Mouse (Mus musculus): ENCODE data around the gene Krtap3-3. TPM values are rescaled to one million over a fixed set of nuclear protein-coding genes. Genes with fewer than 3 reads are reported as not detected.
"Not testable (repeated sequence)": the region's sequence is repeated elsewhere in the genome, so short reads cannot be mapped to it uniquely, and the experiment has no call there.

The Krtap3-3 gene
- not detected in 2 replicates for polyA plus RNA-seq (2014; fragmentation: Nextera tagmentation; extraction: Ambion mirVana)

DNA sequence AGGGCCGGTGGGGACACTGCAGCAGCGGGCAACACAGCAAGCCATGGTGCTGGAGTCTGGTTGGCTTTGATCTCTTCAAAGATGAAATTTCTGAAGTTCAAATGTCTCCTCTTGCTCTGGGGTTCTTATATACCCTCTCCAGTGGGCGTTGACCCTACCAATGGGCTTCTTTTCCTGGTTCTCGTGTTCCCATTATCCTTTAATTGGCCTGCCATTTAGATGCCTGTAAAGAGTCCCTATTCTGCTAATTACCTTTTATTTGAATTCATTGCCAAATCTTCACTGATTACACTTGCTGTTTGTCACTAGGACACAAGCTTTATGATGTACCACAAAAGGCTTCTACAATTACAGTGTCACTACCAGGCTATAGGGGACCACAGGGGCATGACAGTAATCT, at the start of gene Krtap3-3:
Gene Krtap3-3 (minus strand): TSS at position 101 of the 400 bp plus-strand sequence.
- Histone ChIP-seq H3K9ac (ENCODE audit: low read length) (no peak within 1 kb of the TSS), H3K4me3 (ENCODE audit: low read depth, low read length) (no peak within 1 kb of the TSS), H3K27me3 (ENCODE audit: control insufficient read depth, insufficient read depth, low read length) (no peaks in the 10 kb centered on the region), H3K4me2 (no peak within 1 kb of the TSS), H3K27ac (ENCODE audit: low read depth, low read length) (no peak within 1 kb of the TSS), H3K36me3 (ENCODE audit: control insufficient read depth, insufficient read depth, low read length) (no peaks in the 10 kb centered on the region), H3K4me1 (ENCODE audit: control insufficient read depth, insufficient read depth, low read length) (no peaks in the 10 kb centered on the region), H3K9me3 (ENCODE audit: control insufficient read depth, low read length) (no peaks in the 10 kb centered on the region)
- 81% methylated on average over 4 of the region's 4 CpGs for WGBS
- DNase-seq (ENCODE audit: low spot score, missing footprints) (no peak), ATAC-seq (ENCODE audit: low FRiP score) (no peak)

DNA sequence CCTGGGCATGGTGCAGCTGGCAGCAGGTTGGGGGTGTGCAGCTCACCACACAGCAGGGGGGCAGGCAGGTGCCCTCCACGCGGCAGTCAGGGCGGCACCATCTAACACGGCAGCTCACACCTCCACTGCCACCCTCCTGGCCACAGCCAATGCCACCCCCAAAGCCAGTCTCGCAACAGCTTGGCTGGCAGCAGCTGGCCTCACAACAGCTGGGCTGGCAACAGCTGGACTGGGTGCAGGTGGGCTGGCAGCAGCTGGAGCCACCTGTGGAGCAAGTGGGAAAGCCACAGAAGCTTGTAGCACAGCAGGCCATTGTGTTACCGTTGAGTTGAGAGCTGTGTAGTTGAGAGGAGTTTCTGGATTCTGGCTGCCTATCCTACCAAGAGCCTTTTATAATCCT, 47.1 kb upstream of the Krtap3-3 start, which contains the start of gene Krtap9-3:
Gene Krtap9-3 (minus strand): TSS at position 364 of the 400 bp plus-strand sequence.
- ATAC-seq (ENCODE audit: low FRiP score); H3K4me1 ChIP-seq (ENCODE audit: control insufficient read depth, insufficient read depth, low read length); H3K4me2 ChIP-seq; H3K36me3 ChIP-seq (ENCODE audit: control insufficient read depth, insufficient read depth, low read length); H3K4me3 ChIP-seq (ENCODE audit: low read depth, low read length); H3K9ac ChIP-seq (ENCODE audit: low read length); H3K27ac ChIP-seq (ENCODE audit: low read depth, low read length); H3K27me3 ChIP-seq (ENCODE audit: control insufficient read depth, insufficient read depth, low read length); DNase-seq (ENCODE audit: low spot score, missing footprints); H3K9me3 ChIP-seq (ENCODE audit: control insufficient read depth, low read length): not testable (repeated sequence)
- 87% methylated on average over 6 of the region's 6 CpGs for WGBS

DNA sequence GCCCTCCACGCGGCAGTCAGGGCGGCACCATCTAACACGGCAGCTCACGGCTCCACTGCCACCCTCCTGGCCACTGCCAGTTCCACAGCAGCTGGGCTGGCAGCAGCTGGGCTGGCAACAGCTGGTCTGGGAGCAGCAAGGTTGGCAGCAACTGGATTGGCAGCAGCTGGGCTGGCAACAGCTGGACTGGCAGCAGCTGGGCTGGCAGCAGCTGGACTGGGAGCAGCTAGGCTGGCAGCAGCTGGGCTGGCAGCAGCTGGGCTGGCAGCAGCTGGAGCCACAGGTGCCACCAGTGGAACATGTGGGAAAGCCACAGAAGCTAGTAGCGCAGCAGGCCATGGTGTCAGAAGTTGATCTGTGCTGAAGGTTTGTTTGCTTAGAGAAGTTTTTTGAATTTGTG, 40.3 kb upstream of the Krtap3-3 start, which contains the start of gene Krtap1-3:
Gene Krtap1-3 (minus strand): TSS at position 359 of the 400 bp plus-strand sequence.
- WGBS = 92% methylated on average over 6 of the region's 6 CpGs

DNA sequence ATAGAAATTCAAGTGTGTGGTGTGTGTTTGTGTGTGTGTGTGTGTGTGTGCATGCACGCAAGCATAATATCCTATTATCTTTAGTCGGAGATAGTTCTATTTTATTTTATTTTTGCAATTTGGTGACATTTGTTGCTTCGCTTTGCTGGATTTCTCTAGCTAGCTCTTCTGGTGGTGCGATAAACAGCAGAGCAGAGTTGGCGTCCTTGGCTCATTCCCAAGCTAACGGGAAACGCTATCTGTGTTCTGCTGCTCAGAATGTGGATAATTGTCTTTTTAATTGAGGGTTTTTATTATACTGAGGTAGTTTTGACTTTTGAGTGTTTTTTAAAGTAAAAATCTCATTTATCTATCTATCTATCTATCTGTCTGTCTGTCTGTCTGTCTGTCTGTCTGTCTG, 34.4 kb upstream of the Krtap3-3 start:
- Histone ChIP-seq H3K9me3 (ENCODE audit: control insufficient read depth, low read length) (no peaks in the 10 kb centered on the region), H3K27ac (ENCODE audit: low read depth, low read length) (no peak overlapping the region), H3K36me3 (ENCODE audit: control insufficient read depth, insufficient read depth, low read length) (no peaks in the 10 kb centered on the region), H3K9ac (ENCODE audit: low read length) (no peak overlapping the region), H3K4me3 (ENCODE audit: low read depth, low read length) (no peak overlapping the region), H3K4me2 (no peak overlapping the region), H3K27me3 (ENCODE audit: control insufficient read depth, insufficient read depth, low read length) (no peaks in the 10 kb centered on the region), H3K4me1 (ENCODE audit: control insufficient read depth, insufficient read depth, low read length) (no peaks in the 10 kb centered on the region)
- WGBS = 94% methylated on average over 7 of the region's 7 CpGs
- DNase-seq (ENCODE audit: low spot score, missing footprints) = no peak
- no peak for ATAC-seq (ENCODE audit: low FRiP score)

More for the DNA sequence above, 40.3 kb upstream of the Krtap3-3 start, which contains the start of gene Krtap1-3:
- H3K4me2 ChIP-seq = no peak within 1 kb of the TSS
- H3K36me3 ChIP-seq (ENCODE audit: control insufficient read depth, insufficient read depth, low read length) = no peaks in the 10 kb centered on the region
- H3K9ac ChIP-seq (ENCODE audit: low read length) = no peak within 1 kb of the TSS
- no peak for ATAC-seq (ENCODE audit: low FRiP score)
- H3K4me1 ChIP-seq (ENCODE audit: control insufficient read depth, insufficient read depth, low read length) = no peaks in the 10 kb centered on the region
- H3K27ac ChIP-seq (ENCODE audit: low read depth, low read length) = no peak within 1 kb of the TSS
- DNase-seq (ENCODE audit: low spot score, missing footprints) = no peak
- no peaks in the 10 kb centered on the region for H3K9me3 ChIP-seq (ENCODE audit: control insufficient read depth, low read length)
- H3K4me3 ChIP-seq (ENCODE audit: low read depth, low read length) = no peak within 1 kb of the TSS
- H3K27me3 ChIP-seq (ENCODE audit: control insufficient read depth, insufficient read depth, low read length) = no peaks in the 10 kb centered on the region

DNA sequence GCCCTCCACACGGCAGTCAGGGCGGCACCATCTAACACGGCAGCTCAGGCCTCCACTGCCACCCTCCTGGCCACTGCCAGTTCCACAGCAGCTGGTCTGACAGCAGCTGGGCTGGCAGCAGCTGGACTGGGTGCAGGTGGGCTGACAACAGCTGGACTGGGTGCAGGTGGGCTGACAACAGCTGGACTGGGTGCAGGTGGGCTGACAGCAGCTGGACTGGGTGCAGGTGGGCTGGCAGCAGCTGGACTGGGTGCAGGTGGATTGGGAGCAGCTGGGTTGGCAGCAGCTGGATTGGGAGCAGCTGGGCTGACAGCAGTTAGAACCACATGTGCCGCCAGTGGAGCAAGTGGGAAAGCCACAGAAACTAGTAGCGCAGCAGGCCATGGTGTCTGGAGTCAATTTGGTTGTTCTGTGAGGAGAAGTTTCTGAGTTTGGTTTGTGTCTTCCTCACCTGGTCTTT, 32.6 kb upstream of the Krtap3-3 start, which contains the start of gene Krtap1-4:
Gene Krtap1-4 (minus strand): TSS at position 410 of the 460 bp plus-strand sequence.
- Histone ChIP-seq H3K27me3 (ENCODE audit: control insufficient read depth, insufficient read depth, low read length) (no peaks in the 10 kb centered on the region), H3K9ac (ENCODE audit: low read length) (no peak within 1 kb of the TSS), H3K27ac (ENCODE audit: low read depth, low read length) (no peak within 1 kb of the TSS), H3K4me3 (ENCODE audit: low read depth, low read length) (no peak within 1 kb of the TSS), H3K4me1 (ENCODE audit: control insufficient read depth, insufficient read depth, low read length) (no peaks in the 10 kb centered on the region), H3K4me2 (no peak within 1 kb of the TSS), H3K9me3 (ENCODE audit: control insufficient read depth, low read length) (no peaks in the 10 kb centered on the region), H3K36me3 (ENCODE audit: control insufficient read depth, insufficient read depth, low read length) (no peaks in the 10 kb centered on the region)
- ATAC-seq (ENCODE audit: low FRiP score) (no peak), DNase-seq (ENCODE audit: low spot score, missing footprints) (no peak)
- WGBS = 74% methylated on average over 5 of the region's 5 CpGs

DNA sequence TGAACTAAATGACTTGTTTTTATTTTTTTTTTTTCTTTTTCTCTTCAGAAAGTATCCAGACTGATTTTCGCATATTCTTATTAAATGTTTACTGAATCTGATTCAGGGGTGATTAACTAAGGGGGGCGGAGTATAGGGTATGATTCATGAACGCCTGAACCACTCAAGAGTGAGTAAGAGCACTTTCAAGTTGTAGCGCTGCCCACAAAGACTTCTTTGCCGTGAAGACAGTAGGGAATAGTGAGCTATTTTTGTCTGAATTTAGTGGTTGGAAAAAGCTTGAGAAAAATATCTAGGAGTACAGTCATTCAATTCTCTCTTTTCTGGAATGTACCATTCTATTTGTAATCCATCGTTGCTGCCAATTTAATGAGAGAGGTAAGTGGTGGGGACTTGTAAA, 30.9 kb upstream of the Krtap3-3 start:
- Histone ChIP-seq H3K4me2 (no peak overlapping the region), H3K4me1 (ENCODE audit: control insufficient read depth, insufficient read depth, low read length) (no peaks in the 10 kb centered on the region), H3K27ac (ENCODE audit: low read depth, low read length) (no peak overlapping the region), H3K9me3 (ENCODE audit: control insufficient read depth, low read length) (no peaks in the 10 kb centered on the region), H3K9ac (ENCODE audit: low read length) (no peak overlapping the region), H3K4me3 (ENCODE audit: low read depth, low read length) (no peak overlapping the region), H3K27me3 (ENCODE audit: control insufficient read depth, insufficient read depth, low read length) (no peaks in the 10 kb centered on the region), H3K36me3 (ENCODE audit: control insufficient read depth, insufficient read depth, low read length) (no peaks in the 10 kb centered on the region)
- ATAC-seq (ENCODE audit: low FRiP score) = no peak
- WGBS = 88% methylated on average over 6 of the region's 6 CpGs
- DNase-seq (ENCODE audit: low spot score, missing footprints) = no peak

DNA sequence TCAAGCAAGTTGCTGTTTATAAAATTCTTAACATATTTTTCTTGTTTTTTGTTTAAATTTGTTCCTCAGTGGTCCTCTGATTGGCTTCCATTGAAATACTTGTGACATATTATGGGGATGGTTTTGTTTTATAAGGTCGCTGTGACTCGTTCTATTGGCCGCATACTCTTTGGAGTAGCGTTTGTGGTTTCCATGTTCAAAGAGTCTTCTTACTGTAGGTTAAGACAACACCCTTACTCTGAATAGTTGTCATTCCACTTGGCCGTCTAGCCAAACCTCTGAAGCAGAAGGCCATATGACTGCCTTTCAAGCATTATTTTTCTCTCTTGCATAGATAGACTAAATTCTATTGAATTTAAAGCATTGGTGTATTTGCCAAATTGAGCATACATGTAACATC, 30.4 kb upstream of the Krtap3-3 start:
- WGBS = 92% methylated on average over 5 of the region's 5 CpGs
- H3K4me1 ChIP-seq (ENCODE audit: control insufficient read depth, insufficient read depth, low read length) = no peaks in the 10 kb centered on the region
- no peak overlapping the region for H3K9ac ChIP-seq (ENCODE audit: low read length)
- ATAC-seq (ENCODE audit: low FRiP score) (no peak), DNase-seq (ENCODE audit: low spot score, missing footprints) (no peak)
- H3K9me3 ChIP-seq (ENCODE audit: control insufficient read depth, low read length) = no peaks in the 10 kb centered on the region
- H3K4me3 ChIP-seq (ENCODE audit: low read depth, low read length) = no peak overlapping the region
- H3K4me2 ChIP-seq = no peak overlapping the region
- H3K27me3 ChIP-seq (ENCODE audit: control insufficient read depth, insufficient read depth, low read length) = no peaks in the 10 kb centered on the region
- H3K27ac ChIP-seq (ENCODE audit: low read depth, low read length) = no peak overlapping the region
- no peaks in the 10 kb centered on the region for H3K36me3 ChIP-seq (ENCODE audit: control insufficient read depth, insufficient read depth, low read length)

DNA sequence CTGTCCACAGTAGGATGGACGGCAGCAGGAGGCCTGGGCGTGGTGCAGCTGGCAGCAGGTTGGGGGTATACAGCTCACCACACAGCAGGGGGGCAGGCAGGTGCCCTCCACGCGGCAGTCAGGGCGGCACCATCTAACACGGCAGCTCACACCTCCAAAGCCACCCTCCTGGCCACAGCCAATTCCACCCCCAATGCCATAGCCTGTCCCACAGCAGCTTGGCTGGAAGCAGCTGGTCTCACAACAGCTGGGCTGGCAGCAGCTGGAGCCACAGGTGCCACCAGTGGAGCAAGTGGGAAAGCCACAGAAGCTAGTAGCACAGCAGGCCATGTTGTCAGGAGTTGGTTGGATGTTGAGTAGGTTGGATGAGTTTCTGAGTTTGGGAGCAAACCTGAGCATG, 30.0 kb upstream of the Krtap3-3 start, which contains the start of gene Krtap1-5:
Gene Krtap1-5 (minus strand): TSS at position 381 of the 400 bp plus-strand sequence.
- H3K4me2 ChIP-seq = no peak within 1 kb of the TSS
- H3K4me1 ChIP-seq (ENCODE audit: control insufficient read depth, insufficient read depth, low read length) = no peaks in the 10 kb centered on the region
- no peaks in the 10 kb centered on the region for H3K27me3 ChIP-seq (ENCODE audit: control insufficient read depth, insufficient read depth, low read length)
- no peak within 1 kb of the TSS for H3K4me3 ChIP-seq (ENCODE audit: low read depth, low read length)
- WGBS = 89% methylated on average over 6 of the region's 6 CpGs
- H3K27ac ChIP-seq (ENCODE audit: low read depth, low read length) = no peak within 1 kb of the TSS
- no peaks in the 10 kb centered on the region for H3K36me3 ChIP-seq (ENCODE audit: control insufficient read depth, insufficient read depth, low read length)
- H3K9ac ChIP-seq (ENCODE audit: low read length) = no peak within 1 kb of the TSS
- no peak for DNase-seq (ENCODE audit: low spot score, missing footprints)
- ATAC-seq (ENCODE audit: low FRiP score) = no peak
- no peaks in the 10 kb centered on the region for H3K9me3 ChIP-seq (ENCODE audit: control insufficient read depth, low read length)

DNA sequence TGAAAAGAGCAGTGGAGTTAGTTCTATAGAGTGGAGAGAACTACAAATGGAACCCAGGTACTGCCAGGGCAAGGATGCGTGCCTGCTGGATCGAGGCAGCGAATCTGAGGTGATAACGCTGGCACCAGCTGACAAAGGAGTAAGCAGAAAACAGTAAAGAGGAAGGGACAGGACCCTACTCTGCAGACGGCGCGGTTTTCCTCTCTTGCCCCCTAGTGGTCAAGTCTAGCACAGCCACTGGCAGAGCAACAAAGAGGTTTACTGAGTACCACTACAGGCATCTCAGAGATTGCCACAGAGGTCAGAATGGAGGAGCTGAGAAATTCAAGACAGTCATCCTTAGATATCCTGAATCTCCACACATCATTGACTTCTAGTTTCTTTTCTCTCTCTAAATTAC, 23.4 kb upstream of the Krtap3-3 start:
- peak; percentile 96 for DNase-seq (ENCODE audit: low spot score, missing footprints)
- H3K27ac ChIP-seq (ENCODE audit: low read depth, low read length) = no peak overlapping the region
- H3K4me3 ChIP-seq (ENCODE audit: low read depth, low read length) = no peak overlapping the region
- no peak overlapping the region for H3K9ac ChIP-seq (ENCODE audit: low read length)
- H3K4me2 ChIP-seq = peak overlapping the region; percentile 1; the same call in 1 of the 2 replicates
- H3K27me3 ChIP-seq (ENCODE audit: control insufficient read depth, insufficient read depth, low read length) = no peaks in the 10 kb centered on the region
- H3K9me3 ChIP-seq (ENCODE audit: control insufficient read depth, low read length) = no peaks in the 10 kb centered on the region
- under 1% methylated on average over 7 of the region's 7 CpGs for WGBS
- H3K4me1 ChIP-seq (ENCODE audit: control insufficient read depth, insufficient read depth, low read length) = no peaks in the 10 kb centered on the region
- peak; percentile 85 for ATAC-seq (ENCODE audit: low FRiP score)
- H3K36me3 ChIP-seq (ENCODE audit: control insufficient read depth, insufficient read depth, low read length) = no peaks in the 10 kb centered on the region
